Mouse (Mus musculus) ES-E14 (cell line): ENCODE data around the gene Dpf1. TPM values are rescaled to one million over a fixed set of nuclear protein-coding genes. Genes with fewer than 3 reads are reported as not detected.

Source experiments
- DNase-seq: peaks from one replicate; pipeline ENCODE4 v3.0.0-alpha.2; 2013; ENCODE audit warnings: low read depth, low spot score
- H3K27ac ChIP-seq: 2 replicates; pipeline ENCODE4 v1.5.1; 2012; ENCODE audit warnings: low read depth, mild to moderate bottlenecking, low read length, moderate library complexity, mixed read lengths; ENCODE audit not compliant: poor library complexity, insufficient read depth, severe bottlenecking
- H3K36me3 ChIP-seq: 2 replicates; pipeline ENCODE4 v1.6.1; 2012; ENCODE audit warnings: mild to moderate bottlenecking, low read length, moderate library complexity, mixed read lengths; ENCODE audit not compliant: control insufficient read depth, poor library complexity, insufficient read depth, severe bottlenecking
- H3K4me1 ChIP-seq, 2 experiments: fragments of 150-350 bp in 1 of 2; sonication (generic) in 1 of 2; 2 replicates each; pipeline ENCODE4 v1.6.1; 2012; ENCODE audit warnings: low read length in 2 of 2, mild to moderate bottlenecking in 1 of 2, mixed read lengths in 1 of 2; ENCODE audit not compliant: control insufficient read depth in 2 of 2, insufficient read depth in 2 of 2, poor library complexity in 1 of 2
- H3K4me3 ChIP-seq, 2 experiments: fragments of 150-350 bp in 1 of 2; sonication (generic) in 1 of 2; 2 replicates each; pipeline ENCODE4 v1.5.1; 2012; ENCODE audit warnings: low read length in 2 of 2, low read depth in 1 of 2, mild to moderate bottlenecking in 1 of 2, mixed read lengths in 1 of 2; ENCODE audit not compliant: insufficient read depth in 1 of 2, poor library complexity in 1 of 2, severe bottlenecking in 1 of 2
- H3K9ac ChIP-seq: 2 replicates; pipeline ENCODE4 v1.6.1; 2012; ENCODE audit warnings: low read depth, mild to moderate bottlenecking, low read length, mixed read lengths; ENCODE audit not compliant: poor library complexity, insufficient read depth, severe bottlenecking
- H3K9me3 ChIP-seq: fragments of 150-350 bp; sonication (generic); 2 replicates; pipeline ENCODE4 v1.6.1; 2012; ENCODE audit warnings: low read depth, mild to moderate bottlenecking, low read length; ENCODE audit not compliant: control insufficient read depth, insufficient read depth
- CHD2 ChIP-seq: IDR thresholded peaks from 2 replicates; pipeline ENCODE4 v1.6.1; 2014; ENCODE audit warnings: mild to moderate bottlenecking, low read depth, low read length, inconsistent platforms
- HCFC1 ChIP-seq: IDR thresholded peaks from 2 replicates; pipeline ENCODE4 v1.6.1; 2012; ENCODE audit warnings: low read length, inconsistent platforms, borderline replicate concordance; ENCODE audit not compliant: insufficient read depth
- MAFK ChIP-seq: IDR thresholded peaks from 2 replicates; pipeline ENCODE4 v1.6.1; 2014; ENCODE audit warnings: mild to moderate bottlenecking, low read depth, low read length, inconsistent platforms; ENCODE audit not compliant: insufficient read depth
- ZC3H11A ChIP-seq: IDR thresholded peaks from 2 replicates; pipeline ENCODE4 v1.6.1; 2012; ENCODE audit warnings: low read depth, mild to moderate bottlenecking, inconsistent platforms, low read length, borderline replicate concordance
- ZNF384 ChIP-seq: IDR thresholded peaks from 2 replicates; pipeline ENCODE4 v1.6.1; 2012; ENCODE audit warnings: low read depth, low read length, inconsistent platforms
- in situ Hi-C, 2 experiments: fragments of 600-800 bp; cut with MboI; formaldehyde crosslinking; loops; one replicate each; pipeline ENCODE4 v1.15.1; 2025; ENCODE audit warnings: low sequenced_read_pairs in 2 of 2, inconsistent platforms in 1 of 2; ENCODE audit not compliant: unreplicated experiment in 2 of 2
- total RNA-seq: library from RNA; depleted of rRNA; stranded (reverse); fragments of 300-350 nt; gene quantifications from 2 replicates; pipeline ENCODE4 v1.2.3, GENCODE M21; 2012; rRNA removed

Gene Dpf1
- total RNA-seq, result 18.0 and 20.0 TPM in 2 replicates

DNA sequence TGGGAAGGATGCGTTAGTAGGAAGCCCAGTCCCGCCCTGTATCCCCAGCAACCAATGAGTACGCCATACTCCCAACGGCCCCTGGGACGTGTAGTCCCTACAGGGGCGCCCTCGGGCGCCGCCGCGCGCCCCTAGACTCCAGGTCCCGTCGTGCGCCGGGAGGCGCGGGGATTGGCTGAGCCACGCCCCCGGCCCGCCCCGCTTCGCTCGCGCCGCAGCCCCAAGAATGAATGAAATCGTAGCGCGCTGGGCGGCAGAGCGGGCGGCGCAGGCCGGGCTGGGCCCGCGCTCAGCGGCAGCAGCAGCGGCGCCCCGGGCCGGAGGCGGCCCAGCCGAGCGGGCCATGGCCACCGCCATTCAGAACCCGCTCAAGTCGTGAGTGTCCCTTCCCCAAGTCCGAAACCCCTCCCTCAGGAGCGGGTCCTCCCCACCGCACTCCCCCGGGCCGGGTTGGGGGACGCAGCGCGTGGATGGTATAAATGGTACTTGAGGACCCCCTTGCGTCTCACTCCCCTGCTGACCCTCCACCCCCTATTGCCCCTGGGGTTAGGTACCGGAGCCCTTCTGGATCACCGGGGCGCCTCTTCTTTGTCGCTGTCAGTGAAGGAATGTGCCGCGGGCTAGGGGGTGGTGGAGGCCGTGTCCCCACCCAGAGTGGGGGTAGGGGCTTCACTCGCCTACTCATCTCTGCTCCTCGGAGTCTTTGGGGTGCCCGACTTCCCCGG is at the start of gene Dpf1:
Dpf1 (plus strand) TSS at position 214 of the 725 bp plus-strand sequence.
- DNase-seq, result no peak
- Histone ChIP-seq H3K4me3 (peak within 1 kb of the TSS; percentile 70 to 91), H3K4me1 (peaks cover 8 to 23% of the 10 kb centered on the region in 2 experiments), H3K9ac (peak within 1 kb of the TSS; percentile 78), H3K27ac (no peak within 1 kb of the TSS; the same call in 1 of the 2 replicates), H3K36me3 (no peaks in the 10 kb centered on the region), H3K9me3 (no peaks in the 10 kb centered on the region)
- in situ Hi-C loops, result no loop called here
- TF ChIP-seq HCFC1 (peak; percentile 88), ZC3H11A (no peak)

DNA sequence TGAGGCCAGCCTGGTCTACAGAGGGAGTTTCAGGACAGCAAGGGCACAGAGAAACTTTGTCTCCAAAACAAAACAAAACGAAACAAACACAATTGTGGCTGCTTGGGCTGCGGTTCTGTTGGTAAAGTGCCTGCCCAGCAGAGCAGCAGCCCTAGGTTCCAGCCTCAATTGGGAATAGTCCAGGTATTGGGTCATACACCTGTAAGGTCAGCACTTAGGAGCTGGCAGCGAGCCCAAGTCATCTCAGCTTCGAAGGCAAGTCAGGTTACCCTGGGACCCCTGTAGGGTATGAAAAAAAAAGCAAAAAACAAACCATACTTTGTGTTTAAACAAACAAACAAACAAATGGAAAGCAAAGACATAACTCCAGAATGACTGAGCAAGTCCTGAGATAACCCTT is 47.9 kb upstream of the Dpf1 start:
- H3K9me3 ChIP-seq, result no peaks in the 10 kb centered on the region
- no peak overlapping the region for H3K9ac ChIP-seq
- H3K4me3 ChIP-seq, result no peak overlapping the region
- in situ Hi-C loops, result no loop called here
- no peak overlapping the region for H3K27ac ChIP-seq
- TF ChIP-seq MAFK (no peak), CHD2 (no peak), HCFC1 (no peak), ZC3H11A (no peak), ZNF384 (no peak)
- no peak for DNase-seq
- H3K4me1 ChIP-seq, result peaks cover 0 to 8% of the 10 kb centered on the region in 2 experiments; a peak in 2 of 4 replicates
- H3K36me3 ChIP-seq, result peaks cover 46% of the 10 kb centered on the region

DNA sequence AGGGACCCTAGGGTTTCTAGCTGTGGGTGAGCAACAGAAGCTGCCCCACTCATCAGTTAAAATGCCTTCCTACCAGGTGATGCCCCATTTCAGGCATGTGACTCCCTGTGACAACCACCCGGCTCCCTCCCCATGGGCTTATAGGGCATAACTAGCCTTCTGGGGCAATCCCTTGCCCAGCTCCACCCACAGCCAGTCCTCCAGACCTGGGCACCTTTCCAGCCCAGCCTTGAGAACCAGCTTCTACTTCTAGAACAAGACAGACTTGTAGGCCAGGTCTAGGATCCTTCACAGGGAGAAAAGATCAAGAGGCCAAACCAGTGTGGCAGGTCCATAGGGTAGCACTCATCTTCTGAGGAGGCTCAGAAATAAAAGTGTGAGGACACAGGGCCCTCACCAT is 46.4 kb upstream of the Dpf1 start:
- DNase-seq, result no peak
- Histone ChIP-seq H3K9ac (no peak overlapping the region), H3K9me3 (no peaks in the 10 kb centered on the region), H3K4me3 (no peak overlapping the region), H3K36me3 (peaks cover 46% of the 10 kb centered on the region), H3K4me1 (peaks cover 0 to 8% of the 10 kb centered on the region in 2 experiments; a peak in 2 of 4 replicates), H3K27ac (no peak overlapping the region)
- in situ Hi-C loops, result no loop called here
- no peak for TF ChIP-seq MAFK

GRCm38 (mm10) chr7:29259781-29260730 is 43.7 kb upstream of the Dpf1 start:
- no peak overlapping the region for H3K4me3 ChIP-seq
- no peak overlapping the region for H3K27ac ChIP-seq
- DNase-seq, result no peak
- peaks cover 46% of the 10 kb centered on the region for H3K36me3 ChIP-seq
- TF ChIP-seq CHD2 (no peak), HCFC1 (no peak), MAFK (no peak), ZC3H11A (no peak), ZNF384 (no peak)
- H3K4me1 ChIP-seq, result peaks cover 0 to 7% of the 10 kb centered on the region in 2 experiments; a peak in 2 of 4 replicates
- H3K9ac ChIP-seq, result no peak overlapping the region
- no peaks in the 10 kb centered on the region for H3K9me3 ChIP-seq
- in situ Hi-C loops, result no loop called here
